Mouse (Mus musculus) lung, embryonic 15.5 days (tissue): ENCODE data around the gene Gm10964. TPM values are rescaled to one million over a fixed set of nuclear protein-coding genes. Genes with fewer than 3 reads are reported as not detected.
A peak's percentile ranks its signal among the peaks of the same experiment; 100 is the strongest.

ENCODE experiments used
- ATAC-seq: fragments of 200-750 bp; cut with Nextera tagmentation; 2 replicates; pipeline ENCODE4 v1.8.0; 2017; ENCODE audit warnings: moderate number of reproducible peaks, borderline replicate concordance; ENCODE audit not compliant: low FRiP score, low TSS enrichment; ENCODE audit errors: extremely low read depth
- H3K27ac ChIP-seq: fragments of 300-500 bp; sonication (generic); 2 replicates; pipeline ENCODE4 v1.5.1; 2015; ENCODE audit warnings: moderate library complexity, mild to moderate bottlenecking, inconsistent platforms
- H3K27me3 ChIP-seq: fragments of 300-500 bp; sonication (generic); 2 replicates; pipeline ENCODE4 v1.6.1; 2015; ENCODE audit warnings: inconsistent platforms
- H3K36me3 ChIP-seq: fragments of 300-500 bp; sonication (generic); 2 replicates; pipeline ENCODE4 v1.6.1; 2015; ENCODE audit warnings: inconsistent platforms
- H3K4me1 ChIP-seq: fragments of 300-500 bp; sonication (generic); 2 replicates; pipeline ENCODE4 v1.6.1; 2015; ENCODE audit warnings: inconsistent platforms
- H3K4me2 ChIP-seq: fragments of 300-500 bp; sonication (generic); 2 replicates; pipeline ENCODE4 v1.6.1; 2015; ENCODE audit warnings: inconsistent platforms, mild to moderate bottlenecking, moderate library complexity
- H3K4me3 ChIP-seq: fragments of 300-500 bp; sonication (generic); 2 replicates; pipeline ENCODE4 v1.5.1; 2015; ENCODE audit warnings: mild to moderate bottlenecking, inconsistent platforms
- H3K9ac ChIP-seq: fragments of 300-500 bp; sonication (generic); 2 replicates; pipeline ENCODE4 v1.6.1; 2015; ENCODE audit warnings: inconsistent platforms
- H3K9me3 ChIP-seq: fragments of 300-500 bp; sonication (generic); 2 replicates; pipeline ENCODE4 v1.6.1; 2016; ENCODE audit warnings: inconsistent platforms
- WGBS: fragments of 180-500 bp; shearing (Covaris S2); methylation state at CpG from one replicate; pipeline ENCODE4 v1.1.7; 2015; 5-methylcytosine and 5-hydroxymethylcytosine counted together
- polyA plus RNA-seq: library from polyadenylated mRNA; unstranded; fragments of >200 nt; fragmentation: Nextera tagmentation; extraction: Ambion mirVana; gene quantifications from 2 replicates; pipeline ENCODE4 v1.2.1, GENCODE M21; 2015

The Gm10964 gene
- polyA plus RNA-seq, 1 experiment from 2014 or later: not detected

DNA sequence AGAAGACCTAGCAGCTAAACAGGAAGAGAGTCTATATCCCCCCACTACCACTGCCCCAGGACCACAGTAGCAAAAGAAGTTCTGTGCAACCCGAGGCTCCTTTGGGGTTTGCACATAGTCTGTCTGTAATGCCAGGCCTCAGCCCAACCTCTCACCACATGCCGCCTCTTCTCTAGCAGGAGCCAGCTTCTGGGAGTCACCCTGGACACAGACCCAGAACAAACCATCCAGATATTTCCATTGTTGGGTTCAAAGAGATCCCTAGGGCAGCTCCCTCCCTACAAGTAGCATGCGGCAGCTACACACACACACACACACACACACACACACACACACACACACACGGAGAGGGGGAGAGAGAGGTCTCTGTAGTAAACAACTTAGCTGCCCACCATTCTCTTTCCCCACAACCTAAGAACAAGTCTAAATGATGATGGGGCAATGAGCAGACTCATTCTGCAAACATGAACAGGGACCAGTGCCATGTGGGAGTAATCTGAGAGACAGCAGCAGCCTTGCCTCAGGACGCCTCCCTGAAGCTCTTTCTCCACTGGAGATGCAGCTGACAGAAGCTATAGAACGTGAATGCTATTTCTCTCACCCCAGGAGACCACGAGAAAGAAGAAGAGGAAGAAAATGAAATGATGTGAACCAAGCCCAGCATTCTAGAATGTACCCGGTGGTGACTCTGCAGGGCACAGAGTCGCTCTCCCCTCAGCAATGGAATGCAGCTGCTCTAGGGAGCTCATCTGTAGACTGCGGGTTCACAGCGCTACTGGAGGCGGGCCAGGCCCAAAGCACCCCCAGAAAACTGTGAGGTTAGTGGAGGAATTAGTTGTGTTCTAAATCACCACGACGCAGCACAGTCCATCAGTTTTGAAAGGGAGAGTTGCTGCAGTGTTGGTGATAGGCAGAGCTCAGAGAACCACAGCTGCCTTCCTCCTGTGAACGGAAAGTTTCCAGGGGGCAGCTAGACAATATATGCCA lies 22.1 kb upstream of the Gm10964 start:
- Histone ChIP-seq H3K36me3 (no peaks in the 10 kb centered on the region), H3K9ac (no peak overlapping the region), H3K4me2 (no peak overlapping the region), H3K27me3 (no peaks in the 10 kb centered on the region), H3K27ac (peak overlapping the region; percentile 89), H3K4me3 (no peak overlapping the region), H3K9me3 (no peaks in the 10 kb centered on the region), H3K4me1 (peaks cover 32% of the 10 kb centered on the region)
- WGBS: 42% methylated on average over 15 of the region's 15 CpGs
- ATAC-seq: peak; percentile 35; the same call in 1 of the 2 replicates

DNA sequence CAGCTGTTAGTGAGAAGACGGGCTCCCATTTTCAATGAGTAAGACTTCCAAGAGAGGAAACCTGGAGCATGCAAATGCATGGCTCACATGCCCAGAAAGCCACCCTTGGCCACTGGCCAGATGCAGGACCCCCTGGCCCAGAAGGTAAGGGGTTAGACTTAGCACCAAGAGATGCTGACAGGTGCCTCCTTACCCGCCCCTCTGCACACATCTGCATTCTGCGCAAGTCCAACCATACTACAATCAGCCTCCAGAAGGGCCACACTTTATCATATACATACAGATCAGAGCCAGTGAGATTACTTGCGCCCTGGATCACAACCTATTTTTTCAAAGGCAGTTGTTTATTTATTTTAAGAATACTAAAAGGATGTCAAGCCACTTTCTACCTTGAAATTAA lies 20.4 kb upstream of the Gm10964 start:
- Histone ChIP-seq H3K9me3 (no peaks in the 10 kb centered on the region), H3K36me3 (no peaks in the 10 kb centered on the region), H3K27ac (no peak overlapping the region), H3K4me2 (no peak overlapping the region), H3K4me3 (no peak overlapping the region), H3K27me3 (no peaks in the 10 kb centered on the region), H3K9ac (no peak overlapping the region), H3K4me1 (peaks cover 32% of the 10 kb centered on the region)
- no peak for ATAC-seq
- 71% methylated on average over 4 of the region's 4 CpGs for WGBS

DNA sequence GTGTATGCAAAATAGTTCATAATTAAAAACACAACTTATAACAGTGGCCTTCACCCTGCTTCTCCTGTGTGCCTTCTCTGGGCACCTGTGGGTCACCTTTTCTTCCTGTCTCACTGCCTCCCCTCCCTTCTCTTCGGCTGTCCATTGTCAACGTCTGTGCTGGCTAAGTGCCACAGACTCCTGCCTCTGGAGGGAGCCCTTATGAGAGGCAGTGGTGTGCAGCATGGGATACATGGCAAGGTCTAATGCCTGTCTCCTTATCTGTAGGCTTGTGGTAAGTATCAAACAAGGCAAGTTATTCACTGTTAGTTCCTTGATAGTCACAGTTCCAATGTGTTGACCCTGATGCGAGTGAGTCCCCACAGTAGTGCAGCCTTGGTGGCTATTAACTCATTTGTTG lies 15.0 kb upstream of the Gm10964 start:
- no peak overlapping the region for H3K4me3 ChIP-seq
- no peaks in the 10 kb centered on the region for H3K27me3 ChIP-seq
- H3K4me2 ChIP-seq: no peak overlapping the region
- 0 out of 2 replicates have a peak, but pooled peaks cover 4% of the 10 kb centered on the region for H3K4me1 ChIP-seq
- no peaks in the 10 kb centered on the region for H3K36me3 ChIP-seq
- no peak overlapping the region for H3K9ac ChIP-seq
- no peak overlapping the region for H3K27ac ChIP-seq
- ATAC-seq: no peak
- H3K9me3 ChIP-seq: no peaks in the 10 kb centered on the region
- 44% methylated on average over 3 of the region's 3 CpGs for WGBS

GRCm38 (mm10) chr3:103726642-103727041 lies 12.5 kb upstream of the Gm10964 start:
- H3K4me3 ChIP-seq: no peak overlapping the region
- no peaks in the 10 kb centered on the region for H3K9me3 ChIP-seq
- no peak overlapping the region for H3K9ac ChIP-seq
- no peaks in the 10 kb centered on the region for H3K4me1 ChIP-seq
- no peak for ATAC-seq
- H3K27ac ChIP-seq: no peak overlapping the region
- no peaks in the 10 kb centered on the region for H3K36me3 ChIP-seq
- H3K27me3 ChIP-seq: no peaks in the 10 kb centered on the region
- H3K4me2 ChIP-seq: no peak overlapping the region
- 59% methylated on average over 3 of the region's 3 CpGs for WGBS

DNA sequence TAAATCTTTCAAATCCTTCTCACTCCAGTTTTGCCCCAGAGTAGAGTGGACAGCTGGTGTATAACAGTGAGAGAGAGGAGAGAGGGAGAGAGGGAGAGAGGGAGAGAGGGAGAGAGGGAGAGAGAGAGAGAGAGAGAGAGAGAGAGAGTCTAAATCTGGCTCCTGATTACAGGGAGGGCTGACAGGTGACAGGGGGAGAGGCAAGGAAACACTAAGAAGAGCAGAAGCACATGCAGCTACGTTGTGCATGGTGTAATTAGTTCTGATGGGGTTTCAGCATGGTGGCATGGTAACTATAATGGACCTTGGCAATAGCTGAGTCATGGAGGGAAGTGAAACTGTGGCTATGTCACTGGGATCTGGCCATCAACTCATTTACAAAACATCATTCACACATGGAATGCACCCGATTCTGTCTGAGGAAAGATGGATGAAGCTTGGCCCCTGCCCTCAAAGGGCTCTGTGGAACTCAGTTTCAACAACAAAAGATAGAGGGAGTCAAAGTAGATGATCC lies 11.3 kb upstream of the Gm10964 start:
- 28% methylated on average over 2 of the region's 2 CpGs for WGBS
- ATAC-seq: no peak
- Histone ChIP-seq H3K4me2 (no peak overlapping the region), H3K9me3 (no peaks in the 10 kb centered on the region), H3K27me3 (no peaks in the 10 kb centered on the region), H3K36me3 (no peaks in the 10 kb centered on the region), H3K4me3 (no peak overlapping the region), H3K27ac (no peak overlapping the region), H3K9ac (no peak overlapping the region), H3K4me1 (peaks cover 4% of the 10 kb centered on the region)

- H3K27me3 ChIP-seq: no peaks in the 10 kb centered on the region
- no peaks in the 10 kb centered on the region for H3K9me3 ChIP-seq
- H3K36me3 ChIP-seq: no peaks in the 10 kb centered on the region
- WGBS: 82% methylated on average over 9 of the region's 9 CpGs
- no peak overlapping the region for H3K27ac ChIP-seq
- H3K4me3 ChIP-seq: no peak overlapping the region
- H3K4me2 ChIP-seq: no peak overlapping the region
- ATAC-seq: no peak
- H3K4me1 ChIP-seq: peaks cover 23% of the 10 kb centered on the region
- H3K9ac ChIP-seq: no peak overlapping the region
Measured at GRCm38 (mm10) chr3:103729850-103730249, 9.3 kb upstream of the Gm10964 start.

DNA sequence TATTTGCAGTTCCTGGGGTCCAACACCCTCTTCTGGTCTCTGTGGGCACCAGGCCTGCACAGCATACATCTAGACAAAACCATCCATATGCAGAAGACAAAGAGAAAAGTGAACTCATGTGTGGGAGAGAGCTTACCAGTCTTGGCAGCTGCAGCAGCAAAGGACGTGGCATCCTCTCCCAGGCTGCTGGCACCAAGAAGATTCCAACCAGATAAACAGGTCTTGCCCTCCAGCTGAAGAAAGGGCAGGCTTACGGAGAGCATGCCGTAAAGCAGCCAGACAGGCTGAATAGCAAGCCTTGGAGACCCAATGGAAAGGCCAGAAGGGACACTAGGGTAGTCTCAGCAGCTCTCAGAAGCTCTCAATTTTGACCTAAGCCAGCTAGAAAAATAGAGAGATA lies 7.0 kb upstream of the Gm10964 start:
- no peak for ATAC-seq
- Histone ChIP-seq H3K9me3 (no peaks in the 10 kb centered on the region), H3K27me3 (no peaks in the 10 kb centered on the region), H3K4me3 (no peak overlapping the region), H3K4me2 (no peak overlapping the region), H3K27ac (no peak overlapping the region; the same call in 1 of the 2 replicates), H3K9ac (no peak overlapping the region), H3K4me1 (peaks cover 45% of the 10 kb centered on the region), H3K36me3 (no peaks in the 10 kb centered on the region)
- 90% methylated on average over 3 of the region's 3 CpGs for WGBS

DNA sequence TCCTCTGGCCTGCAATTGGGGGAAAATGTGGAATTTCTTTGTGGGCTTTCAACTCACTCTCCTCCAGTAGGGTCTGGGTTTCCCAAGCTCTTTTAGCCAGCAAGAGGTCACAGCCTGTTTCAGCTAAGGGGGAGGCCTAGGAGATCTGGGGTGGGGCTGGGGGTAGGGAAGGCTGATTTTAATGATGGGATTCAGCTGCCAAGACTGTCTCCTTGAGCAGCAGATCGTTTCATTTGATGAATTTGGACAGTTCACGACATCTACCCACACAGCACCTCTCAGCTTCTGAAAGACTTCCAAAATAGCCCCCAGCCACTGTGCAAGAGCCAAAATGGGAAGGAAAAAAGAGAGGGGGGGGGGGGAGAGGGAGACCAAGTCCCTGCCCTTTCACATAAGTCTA lies 6.0 kb upstream of the Gm10964 start:
- H3K9ac ChIP-seq: no peak overlapping the region
- no peaks in the 10 kb centered on the region for H3K9me3 ChIP-seq
- peak; percentile 12; the same call in 1 of the 2 replicates for ATAC-seq
- H3K27me3 ChIP-seq: no peaks in the 10 kb centered on the region
- peaks cover 56% of the 10 kb centered on the region for H3K4me1 ChIP-seq
- H3K36me3 ChIP-seq: no peaks in the 10 kb centered on the region
- H3K4me2 ChIP-seq: peak overlapping the region; percentile 61; the same call in 1 of the 2 replicates
- peak overlapping the region; percentile 96 for H3K27ac ChIP-seq
- H3K4me3 ChIP-seq: no peak overlapping the region
- 16% methylated on average over 2 of the region's 2 CpGs for WGBS

DNA sequence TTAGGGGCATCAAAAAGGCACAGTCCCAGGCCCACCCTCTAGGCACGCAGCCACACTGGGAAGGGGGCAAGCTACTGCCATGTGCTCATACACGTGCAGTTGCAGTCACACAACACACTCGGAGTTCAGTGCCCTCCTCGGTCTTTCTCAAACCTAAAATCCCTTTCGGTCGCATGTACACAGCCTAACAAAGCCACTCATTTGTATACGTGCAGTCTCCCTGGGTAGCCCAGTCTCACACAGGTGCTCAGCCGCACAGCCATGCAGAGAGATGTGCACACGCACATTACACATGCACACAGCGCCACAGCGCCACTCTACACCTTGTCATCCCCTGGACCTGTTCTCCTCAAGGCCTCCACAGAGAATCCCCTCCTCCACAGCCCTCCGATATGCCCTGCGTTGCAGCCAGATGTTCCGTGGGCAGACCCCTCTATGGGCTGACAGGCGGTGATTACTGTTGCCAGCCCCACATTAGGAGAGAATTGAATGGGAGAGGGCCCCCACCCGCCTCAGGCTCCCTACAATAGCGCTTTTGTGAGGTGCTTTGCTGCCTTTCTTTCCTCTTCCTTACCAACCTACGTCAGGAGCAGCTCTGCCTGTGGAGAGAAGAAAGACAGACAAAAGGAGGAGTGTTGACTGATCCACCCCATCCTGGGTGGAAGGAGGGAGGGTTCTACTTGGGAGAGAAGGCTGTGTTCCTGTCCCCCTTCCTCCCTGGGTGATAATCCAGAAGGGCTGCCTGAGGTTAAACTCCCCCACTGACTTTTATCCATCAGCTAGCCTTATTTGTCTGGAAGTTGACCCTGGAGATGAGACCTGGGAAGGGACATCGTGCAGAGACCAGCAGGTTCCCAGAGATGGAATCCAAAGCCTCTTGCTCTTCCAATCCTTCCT lies 5.1 kb upstream of the Gm10964 start:
- Histone ChIP-seq H3K9me3 (no peaks in the 10 kb centered on the region), H3K4me1 (peaks cover 63% of the 10 kb centered on the region), H3K9ac (no peak overlapping the region), H3K36me3 (no peaks in the 10 kb centered on the region), H3K27me3 (no peaks in the 10 kb centered on the region), H3K27ac (peak overlapping the region; percentile 96), H3K4me3 (peak overlapping the region; percentile 14), H3K4me2 (peak overlapping the region; percentile 61)
- 31% methylated on average over 19 of the region's 19 CpGs for WGBS
- no peak for ATAC-seq

GRCm38 (mm10) chr3:103734696-103735519 lies 4.3 kb upstream of the Gm10964 start:
- Histone ChIP-seq H3K4me2 (peak overlapping the region; percentile 61), H3K27me3 (no peaks in the 10 kb centered on the region), H3K4me3 (peak overlapping the region; percentile 14), H3K9ac (peak overlapping the region; percentile 27), H3K9me3 (no peaks in the 10 kb centered on the region), H3K4me1 (peaks cover 63% of the 10 kb centered on the region), H3K27ac (peak overlapping the region; percentile 96), H3K36me3 (no peaks in the 10 kb centered on the region)
- WGBS: 7% methylated on average over 11 of the region's 11 CpGs
- ATAC-seq: peak; percentile 50
